20 mouse cellular contexts compared by ENCODE assay signal in genomic region chr4:68114502-68114901, GRCm38 (mm10).
"Had no signal": no experiment of that assay in that cellular context is flagged by ENCODE, and none has a peak within 500 bp of the region (broad histone marks: within the 10 kb centered on the region; RNA-seq: fewer than 3 reads in every experiment).

No protein-coding gene starts in this region.

- H3K27ac ChIP-seq: liver, embryonic 15.5 days; lung, embryonic 15.5 days; macrophage; midbrain, embryonic 15.5 days; neural tube, embryonic 13.5 days; neural tube, embryonic 15.5 days; stomach, embryonic 15.5 days; stomach, postnatal 0 days had no signal

- H3K4me1 ChIP-seq: liver, embryonic 15.5 days; lung, embryonic 15.5 days; megakaryocyte, embryonic 14.5 days; midbrain, embryonic 15.5 days; neural tube, embryonic 13.5 days; neural tube, embryonic 15.5 days; stomach, embryonic 15.5 days had no signal

- H3K4me2 ChIP-seq: liver, embryonic 15.5 days; lung, embryonic 15.5 days; midbrain, embryonic 11.5 days; midbrain, embryonic 15.5 days; neural tube, embryonic 13.5 days; neural tube, embryonic 15.5 days; stomach, embryonic 15.5 days had no signal

- H3K9me3 ChIP-seq: liver, embryonic 15.5 days; lung, embryonic 15.5 days; midbrain, embryonic 15.5 days; neural tube, embryonic 13.5 days; neural tube, embryonic 15.5 days; stomach, embryonic 15.5 days had no signal

- H3K4me3 ChIP-seq: liver, embryonic 15.5 days; lung, embryonic 15.5 days; megakaryocyte, embryonic 14.5 days; midbrain, embryonic 15.5 days; neural tube, embryonic 13.5 days; neural tube, embryonic 15.5 days; stomach, embryonic 15.5 days had no signal

- H3K9ac ChIP-seq: liver, embryonic 15.5 days; liver, postnatal 0 days; lung, embryonic 15.5 days; midbrain, embryonic 15.5 days; neural tube, embryonic 13.5 days; neural tube, embryonic 15.5 days; stomach, embryonic 15.5 days had no signal

- H3K27me3 ChIP-seq: liver, embryonic 15.5 days; lung, embryonic 15.5 days; megakaryocyte, embryonic 14.5 days; midbrain, embryonic 15.5 days; neural tube, embryonic 13.5 days; neural tube, embryonic 15.5 days; stomach, embryonic 15.5 days had no signal

- H3K36me3 ChIP-seq: liver, embryonic 15.5 days; lung, embryonic 15.5 days; midbrain, embryonic 15.5 days; neural tube, embryonic 13.5 days; neural tube, embryonic 15.5 days; stomach, embryonic 15.5 days had no signal

- ATAC-seq: liver, postnatal 0 days; lung, postnatal 0 days; midbrain, embryonic 15.5 days had no signal

- DNase-seq: liver, postnatal 0 days; lung, adult 2 months; lung, postnatal 14 days; lung, postnatal 36 days; retina, postnatal 1 day; right cerebral cortex, adult 18-20 months; thymus, adult 2 months; thymus, postnatal 25 days; thymus, postnatal 4 days had no signal
